Mouse (Mus musculus) embryonic facial prominence, embryonic 10.5 days (tissue): ENCODE measurements around the gene Uggt1. TPM values are rescaled to one million over a fixed set of nuclear protein-coding genes. Genes with fewer than 3 reads are reported as not detected.
A peak's percentile ranks its signal among the peaks of the same experiment; 100 is the strongest.

Source experiments
- DNase-seq: peaks from one replicate; pipeline ENCODE4 v3.0.0-alpha.2; 2017; ENCODE audit warnings: low spot score
- H3K27ac ChIP-seq: fragments of 300-500 bp; sonication (generic); replicated peaks from 2 replicates; pipeline ENCODE4 v1.5.1; 2016; ENCODE audit warnings: mild to moderate bottlenecking
- H3K27me3 ChIP-seq: fragments of 300-500 bp; sonication (generic); replicated peaks from 2 replicates; pipeline ENCODE4 v1.6.1; 2016; ENCODE audit warnings: low read depth, mild to moderate bottlenecking; ENCODE audit not compliant: poor library complexity, severe bottlenecking
- H3K36me3 ChIP-seq: fragments of 300-500 bp; sonication (generic); replicated peaks from 2 replicates; pipeline ENCODE4 v1.6.1; 2016; ENCODE audit warnings: mild to moderate bottlenecking, moderate library complexity
- H3K4me1 ChIP-seq: fragments of 300-500 bp; sonication (generic); 2 replicates; pipeline ENCODE4 v1.6.1; 2016
- H3K4me3 ChIP-seq: fragments of 300-500 bp; sonication (generic); 2 replicates; pipeline ENCODE4 v1.5.1; 2016; ENCODE audit warnings: mild to moderate bottlenecking, moderate library complexity
- H3K9me3 ChIP-seq: fragments of 300-500 bp; sonication (generic); 2 replicates; pipeline ENCODE4 v1.6.1; 2016; ENCODE audit warnings: mild to moderate bottlenecking
- WGBS: fragments of 180-500 bp; shearing (Covaris S2); methylation state at CpG from one replicate; pipeline ENCODE4 v1.1.7; 2016; 5-methylcytosine and 5-hydroxymethylcytosine counted together
- microRNA-seq: library from miRNA; unstranded; fragments of <30 nt; microRNA quantifications from one replicate; pipeline ENCODE4, GENCODE M21; 2017
- polyA plus RNA-seq: library from polyadenylated mRNA; unstranded; fragments of >200 nt; fragmentation: Nextera tagmentation; extraction: Ambion mirVana; gene quantifications from 2 replicates; pipeline ENCODE4 v1.2.1, GENCODE M21; 2016

Uggt1 gene
- polyA plus RNA-seq, 1 experiment from 2014 or later, result 44.6 TPM

GRCm38 (mm10) chr1:36093741-36094140, 150.8 kb downstream of the Uggt1 start:
- no peaks in the 10 kb centered on the region for H3K27me3 ChIP-seq
- no peak for DNase-seq
- WGBS, result 94% methylated on average over 8 of the region's 8 CpGs
- H3K27ac ChIP-seq, result no peak overlapping the region
- H3K4me1 ChIP-seq, result peaks cover 22% of the 10 kb centered on the region
- no peaks in the 10 kb centered on the region for H3K9me3 ChIP-seq
- H3K36me3 ChIP-seq, result peaks cover 83% of the 10 kb centered on the region
- no peak overlapping the region for H3K4me3 ChIP-seq

- no peaks in the 10 kb centered on the region for H3K27me3 ChIP-seq
- peaks cover 70% of the 10 kb centered on the region for H3K36me3 ChIP-seq
- 90% methylated on average over 6 of the region's 6 CpGs for WGBS
These were observed 153.3 kb downstream of the Uggt1 start for GRCm38 (mm10) chr1:36091246-36091645.

GRCm38 (mm10) chr1:36090722-36091110, 153.8 kb downstream of the Uggt1 start:
- H3K27ac ChIP-seq, result peak overlapping the region; percentile 16; the same call in 1 of the 2 replicates
- peaks cover 36% of the 10 kb centered on the region for H3K4me1 ChIP-seq
- no peak for DNase-seq
- peaks cover 70% of the 10 kb centered on the region for H3K36me3 ChIP-seq
- no peaks in the 10 kb centered on the region for H3K27me3 ChIP-seq
- no peaks in the 10 kb centered on the region for H3K9me3 ChIP-seq
- no peak overlapping the region for H3K4me3 ChIP-seq
- whole genome bisulfite sequencing, result 89% methylated on average over 4 of the region's 4 CpGs

More at GRCm38 (mm10) chr1:36091246-36091645, 153.3 kb downstream of the Uggt1 start:
- peaks cover 36% of the 10 kb centered on the region for H3K4me1 ChIP-seq
- no peak overlapping the region for H3K4me3 ChIP-seq
- DNase-seq, result no peak
- H3K27ac ChIP-seq, result no peak overlapping the region
- H3K9me3 ChIP-seq, result no peaks in the 10 kb centered on the region

Small RNA genes within 50 kb of the gene (microRNA-seq; reads per million reads assigned to microRNA genes)
- 3.4 reads per million, percentile 4 among the genes with 10 or more reads in this experiment for gene Mir6897

Other genes starting within 250 kb of the Uggt1 start
- gene Hs6st1, start 176.3 kb downstream of the Uggt1 start, polyA plus RNA-seq, result 3.9 and 4.5 TPM in 2 replicates
- 0.27 and 0.41 TPM in 2 replicates for gene Neurl3, start 30.0 kb upstream of the Uggt1 start, polyA plus RNA-seq
- 3.3 and 4.5 TPM in 2 replicates for gene Arid5a, start 63.0 kb upstream of the Uggt1 start, polyA plus RNA-seq
- 50.9 and 52.1 TPM in 2 replicates for gene Kansl3, start 124.5 kb upstream of the Uggt1 start, polyA plus RNA-seq
- 1.2 and 1.7 TPM in 2 replicates for gene Fer1l5, start 127.6 kb upstream of the Uggt1 start, polyA plus RNA-seq
- gene Lman2l, start 200.6 kb upstream of the Uggt1 start, polyA plus RNA-seq, result 58.4 and 62.9 TPM in 2 replicates
- gene Cnnm4, start 226.9 kb upstream of the Uggt1 start, polyA plus RNA-seq, result 16.2 and 16.4 TPM in 2 replicates